Mouse (Mus musculus): ENCODE results near the gene Kmt5c.
"Not testable (repeated sequence)": the region's sequence is repeated elsewhere in the genome, so short reads cannot be mapped to it uniquely, and the experiment has no call there.

Kmt5c gene

DNA sequence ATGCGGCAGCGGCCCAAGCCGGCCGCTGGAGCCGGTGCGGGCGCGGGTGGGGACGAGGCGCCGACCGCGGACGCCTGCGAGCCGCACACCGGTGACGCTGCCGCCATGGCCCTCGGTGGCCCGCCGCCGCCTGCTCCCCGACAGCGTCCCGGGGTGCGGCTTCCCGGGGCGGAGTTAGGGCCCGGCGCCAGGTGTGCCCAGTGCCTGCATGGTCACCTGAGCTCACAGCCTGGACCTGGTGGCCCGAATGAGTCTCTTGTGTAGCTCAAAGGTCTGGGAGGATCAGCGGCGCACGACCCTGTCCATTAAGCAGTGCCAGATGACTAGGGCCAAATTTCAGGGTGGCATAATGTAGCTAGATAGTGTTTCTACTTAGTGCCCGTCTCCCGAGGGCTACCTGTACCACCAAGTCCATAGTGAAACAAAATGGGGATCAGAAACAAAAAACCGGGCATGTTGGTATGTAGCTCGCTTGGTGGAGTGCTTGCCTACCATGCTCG, 49.6 kb downstream of the Kmt5c start, which contains the start of gene Tmem238:
TSS of gene Tmem238 (minus strand) at position 221 of the 500 bp plus-strand sequence.
- DNase-seq (ENCODE audit: low spot score), result no peak

GRCm38 (mm10) chr7:4792278-4793212, 52.6 kb downstream of the Kmt5c start, which contains the start of gene Rpl28:
Gene Rpl28, plus strand, starts transcription at chr7:4792874.
- peak; percentile 84 for DNase-seq (ENCODE audit: low spot score)

- DNase-seq (ENCODE audit: low spot score), result not testable (repeated sequence)
Measured at GRCm38 (mm10) chr7:4793248-4793647, 53.3 kb downstream of the Kmt5c start.

DNA sequence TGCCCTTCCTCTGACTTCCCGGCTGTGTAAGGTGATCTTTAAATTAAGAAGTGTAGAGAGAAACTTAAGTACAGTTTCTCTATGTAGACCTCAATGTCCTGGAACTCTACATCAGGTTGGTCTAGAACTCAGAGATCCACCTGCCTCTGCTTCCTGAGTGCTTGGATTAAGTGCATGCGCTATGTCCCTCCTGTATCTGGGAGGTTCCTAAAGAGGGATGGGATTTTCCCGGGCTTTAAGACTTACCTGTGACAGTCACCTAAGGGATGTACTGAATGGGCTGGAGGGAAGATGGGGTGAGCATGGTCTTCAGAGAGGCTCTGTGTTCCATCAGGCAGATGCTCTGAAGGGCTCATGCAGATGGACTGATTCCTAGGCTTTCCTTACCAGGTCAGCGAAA, 53.8 kb downstream of the Kmt5c start:
- no peak for DNase-seq (ENCODE audit: low spot score)

GRCm38 (mm10) chr7:4794631-4795168, 54.8 kb downstream of the Kmt5c start:
- DNase-seq (ENCODE audit: low spot score), result no peak

DNA sequence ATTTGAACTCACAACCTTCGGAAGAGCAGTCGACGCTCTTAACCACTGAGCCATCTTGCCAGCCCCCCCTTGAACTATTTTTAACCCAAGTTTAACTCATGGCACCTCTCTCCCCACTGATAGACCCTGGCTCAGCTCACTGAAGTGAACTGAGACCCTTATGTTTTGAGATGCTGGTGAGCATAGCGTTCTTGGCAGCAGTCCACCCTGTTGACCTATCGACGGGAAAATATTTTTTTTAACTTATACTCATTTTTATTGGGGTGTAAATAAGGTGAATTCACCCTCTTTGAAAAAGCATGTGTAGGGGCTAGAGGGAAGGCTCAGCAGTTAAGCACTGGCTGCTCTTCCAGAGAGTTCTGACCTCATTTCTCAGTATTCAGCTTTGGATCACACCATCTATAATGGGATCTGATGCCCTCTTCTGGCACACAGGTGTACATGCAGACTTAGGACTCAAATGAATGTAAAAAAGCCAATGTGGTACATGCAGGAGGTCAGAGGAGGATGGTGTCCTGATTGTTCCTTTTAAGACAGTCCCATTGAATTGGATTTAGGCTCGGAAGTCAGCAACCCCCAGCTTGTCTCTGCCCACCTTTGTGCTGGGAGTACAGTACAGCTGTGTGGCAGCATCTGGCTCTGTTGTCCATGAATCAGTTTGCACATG, 56.0 kb downstream of the Kmt5c start:
- no peak for DNase-seq (ENCODE audit: low spot score)
